Mouse (Mus musculus) CH12.LX (cell line): ENCODE results near the gene Slc6a9. TPM values are rescaled to one million over a fixed set of nuclear protein-coding genes. Genes with fewer than 3 reads are reported as not detected.

Experiments
- DNase-seq: peaks from one replicate; pipeline ENCODE4 v3.0.0-alpha.2; 2013; ENCODE audit errors: extremely low read depth
- H3K27ac ChIP-seq: 2 replicates; pipeline ENCODE4 v1.5.1; 2012; ENCODE audit warnings: low read depth, mild to moderate bottlenecking, control low read depth, moderate library complexity; ENCODE audit not compliant: insufficient read depth
- H3K27me3 ChIP-seq: replicated peaks from 2 replicates; pipeline ENCODE3; 2012; ENCODE audit warnings: inconsistent platforms
- H3K36me3 ChIP-seq, 2 experiments: replicated peaks in 1 of 2; 2 replicates each; pipeline versions ENCODE3 to v1.6.1; 2012; ENCODE audit warnings: inconsistent platforms in 1 of 2, low read length in 1 of 2, mild to moderate bottlenecking in 1 of 2, mixed read lengths in 1 of 2, moderate library complexity in 1 of 2; ENCODE audit not compliant: control insufficient read depth in 1 of 2, insufficient read depth in 1 of 2
- H3K4me1 ChIP-seq, 2 experiments: 2 replicates each; pipeline ENCODE4 v1.6.1; 2012; ENCODE audit warnings: inconsistent platforms in 1 of 2, moderate library complexity in 1 of 2; ENCODE audit not compliant: insufficient read depth in 2 of 2, control insufficient read depth in 1 of 2
- H3K4me2 ChIP-seq: 2 replicates; pipeline ENCODE4 v1.6.1; 2012; ENCODE audit warnings: low read depth, mild to moderate bottlenecking, control low read depth; ENCODE audit not compliant: poor library complexity, insufficient read depth, severe bottlenecking
- H3K4me3 ChIP-seq, 3 experiments: fragments of 150-350 bp in 1 of 3; sonication (generic) in 1 of 3; replicated peaks in 1 of 3; 2 replicates each; pipeline versions ENCODE3 to v1.5.1; 2011 to 2012; ENCODE audit warnings: low read depth in 2 of 3, low read length in 2 of 3, mild to moderate bottlenecking in 2 of 3, moderate library complexity in 2 of 3, control low read depth in 1 of 3, improper control_type of control experiment in 1 of 3, inconsistent platforms in 1 of 3, mixed read lengths in 1 of 3; ENCODE audit not compliant: poor library complexity in 1 of 3
- H3K79me2 ChIP-seq: replicated peaks from 2 replicates; pipeline ENCODE4 v1.6.1; 2012; ENCODE audit warnings: mild to moderate bottlenecking, moderate library complexity; ENCODE audit not compliant: control insufficient read depth, poor library complexity, insufficient read depth, severe bottlenecking; ENCODE audit errors: extremely low read depth
- H3K9ac ChIP-seq: 2 replicates; pipeline ENCODE4 v1.6.1; 2012; ENCODE audit warnings: low read depth, mild to moderate bottlenecking, control low read depth, moderate library complexity; ENCODE audit not compliant: insufficient read depth
- H3K9me3 ChIP-seq: replicated peaks from 2 replicates; pipeline ENCODE3; 2012; ENCODE audit warnings: low read length, inconsistent platforms, mixed read lengths
- CHD1 ChIP-seq: IDR thresholded peaks from 2 replicates; pipeline ENCODE4 v1.6.1; 2012; ENCODE audit warnings: low read depth, low read length, improper control_type of control experiment, inconsistent platforms
- CHD2 ChIP-seq: IDR thresholded peaks from 2 replicates; pipeline ENCODE4 v1.6.1; 2011; ENCODE audit warnings: low read length, improper control_type of control experiment
- CTCF ChIP-seq, 2 experiments: IDR thresholded peaks in 1 of 2; conservative IDR thresholded peaks in 1 of 2; 2 replicates each; pipeline ENCODE4 v1.5.1; 2011 to 2012; ENCODE audit warnings: low read depth in 2 of 2, low read length in 2 of 2, improper control_type of control experiment in 1 of 2, inconsistent platforms in 1 of 2, mild to moderate bottlenecking in 1 of 2, moderate library complexity in 1 of 2
- ELF1 ChIP-seq: IDR thresholded peaks from 2 replicates; pipeline ENCODE4 v1.6.1; 2014; ENCODE audit warnings: low read depth, mild to moderate bottlenecking, inconsistent platforms, low read length, improper control_type of control experiment
- IRF4 ChIP-seq: IDR thresholded peaks from 2 replicates; pipeline ENCODE4 v1.6.1; 2014; ENCODE audit warnings: low read depth, mild to moderate bottlenecking, inconsistent platforms, low read length, improper control_type of control experiment
- KAT2A ChIP-seq: IDR thresholded peaks from 2 replicates; pipeline ENCODE4 v1.6.1; 2012; ENCODE audit warnings: low read length, improper control_type of control experiment, inconsistent platforms; ENCODE audit not compliant: insufficient replicate concordance
- MAX ChIP-seq: IDR thresholded peaks from 2 replicates; pipeline ENCODE4 v1.6.1; 2011; ENCODE audit warnings: low read length, improper control_type of control experiment
- MYC ChIP-seq: IDR thresholded peaks from 2 replicates; pipeline ENCODE4 v1.6.1; 2011; ENCODE audit warnings: low read depth, mild to moderate bottlenecking, improper control_type of control experiment, low read length
- NRF1 ChIP-seq: IDR thresholded peaks from 2 replicates; pipeline ENCODE4 v1.6.1; 2014; ENCODE audit warnings: low read depth, mild to moderate bottlenecking, inconsistent platforms, low read length, improper control_type of control experiment, moderate library complexity
- PAX5 ChIP-seq: IDR thresholded peaks from 2 replicates; pipeline ENCODE4 v1.6.1; 2012; ENCODE audit warnings: low read length, inconsistent platforms, mixed read lengths
- POLR2A ChIP-seq: IDR thresholded peaks from 2 replicates; pipeline ENCODE4 v1.6.1; 2011; ENCODE audit warnings: low read depth, mild to moderate bottlenecking, improper control_type of control experiment, low read length
- RAD21 ChIP-seq: IDR thresholded peaks from 2 replicates; pipeline ENCODE4 v1.6.1; 2011; ENCODE audit warnings: low read depth, mild to moderate bottlenecking, low read length, improper control_type of control experiment, moderate library complexity
- RCOR1 ChIP-seq: conservative IDR thresholded peaks from 2 replicates; pipeline ENCODE4 v1.6.1; 2012; ENCODE audit warnings: low read depth, mild to moderate bottlenecking, inconsistent platforms, low read length, improper control_type of control experiment
- SMC3 ChIP-seq: IDR thresholded peaks from 2 replicates; pipeline ENCODE4 v1.6.1; 2011; ENCODE audit warnings: low read depth, low read length, improper control_type of control experiment
- TCF12 ChIP-seq: IDR thresholded peaks from 2 replicates; pipeline ENCODE4 v1.6.1; 2014; ENCODE audit warnings: low read depth, mild to moderate bottlenecking, inconsistent platforms, low read length, improper control_type of control experiment
- UBTF ChIP-seq: IDR thresholded peaks from 2 replicates; pipeline ENCODE4 v1.6.1; 2012; ENCODE audit warnings: low read depth, mild to moderate bottlenecking, inconsistent platforms, low read length, improper control_type of control experiment, moderate library complexity
- USF2 ChIP-seq: conservative IDR thresholded peaks from 2 replicates; pipeline ENCODE4 v1.6.1; 2011; ENCODE audit warnings: low read depth, low read length, improper control_type of control experiment
- ZMIZ1 ChIP-seq: IDR thresholded peaks from 2 replicates; pipeline ENCODE4 v1.6.1; 2012; ENCODE audit warnings: low read depth, mild to moderate bottlenecking, inconsistent platforms, low read length, improper control_type of control experiment
- dilution Hi-C: fragments of 300-500 bp; cut with MboI; formaldehyde crosslinking; loops from 2 replicates; pipeline ENCODE4 v1.14.3; 2020; ENCODE audit warnings: low sequenced_read_pairs; ENCODE audit not compliant: extremely low pct_unique_long_range_greater_than_20kb, extremely low pct_ligation_motif_present
- in situ Hi-C: fragments of 300-500 bp; cut with MboI; formaldehyde crosslinking; loops from 3 replicates; pipeline ENCODE4 v1.14.3; 2019; ENCODE audit warnings: low sequenced_read_pairs, low pct_ligation_motif_present, low pct_unique_long_range_greater_than_20kb, mixed read lengths
- polyA plus RNA-seq: library from polyadenylated mRNA; unstranded; fragments of >175 nt; gene quantifications from 2 replicates; pipeline ENCODE4 v1.2.1, GENCODE M21; 2012; ENCODE audit warnings: low read depth; ENCODE audit not compliant: insufficient read length
- total RNA-seq, 2 experiments: library from RNA; depleted of rRNA; stranded (reverse); fragments of 300-350 nt in 1 of 2; fragments of >200 nt in 1 of 2; gene quantifications; 2 replicates each; pipeline ENCODE4 v1.2.3; 2012 to 2014

Gene Slc6a9
- total and polyA plus RNA-seq, 3 experiments: 4.0 to 15.6 (median 9.1) TPM

DNA sequence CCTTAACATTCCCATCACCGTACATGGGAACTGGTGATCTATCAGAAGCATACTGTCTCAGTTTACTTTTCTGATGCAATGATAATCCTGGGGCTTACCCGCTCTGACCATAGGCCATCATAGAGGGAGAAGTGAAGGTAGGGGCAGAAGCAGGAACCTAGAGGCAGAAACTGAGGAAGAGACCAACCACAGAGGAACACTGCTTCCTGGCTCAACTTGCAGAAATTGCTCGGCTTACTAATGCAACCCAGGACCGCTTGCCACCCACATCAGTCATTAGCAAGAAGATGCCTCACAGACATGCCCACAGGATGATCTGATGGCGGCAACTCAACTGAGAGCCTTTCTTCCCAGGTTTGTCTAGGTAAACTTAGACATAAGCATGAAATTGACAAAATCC, 84.5 kb downstream of the Slc6a9 start:
- dilution Hi-C loops (no loop called here), in situ Hi-C loops (loop anchor here (10.0 kb wide), 1 partner anchor 146 kb away; no protein-coding TSS in a partner anchor)
- Histone ChIP-seq H3K9me3 (no peaks in the 10 kb centered on the region), H3K79me2 (peaks cover 3% of the 10 kb centered on the region; the same call in 1 of the 2 replicates), H3K27ac (no peak overlapping the region), H3K4me2 (no peak overlapping the region), H3K27me3 (no peaks in the 10 kb centered on the region), H3K4me3 (no peak overlapping the region), H3K9ac (no peak overlapping the region), H3K4me1 (peaks cover 0 to 37% of the 10 kb centered on the region in 2 experiments; a peak in 2 of 4 replicates), H3K36me3 (peaks cover 0 to 7% of the 10 kb centered on the region in 2 experiments)
- DNase-seq: no peak
- no peak for TF ChIP-seq RAD21
- no peak for TF ChIP-seq CTCF (conservative IDR thresholded peaks at IDR 0.05 in 1 of 2, IDR thresholded peaks at IDR 0.05 in 1 of 2; ENCODE audit: low read depth in 2 of 2, low read length in 2 of 2)
- TF ChIP-seq TCF12: no peak
- no peak for TF ChIP-seq MAX
- no peak for TF ChIP-seq ELF1
- TF ChIP-seq USF2: no peak
- no peak for TF ChIP-seq ZMIZ1
- TF ChIP-seq UBTF: no peak

DNA sequence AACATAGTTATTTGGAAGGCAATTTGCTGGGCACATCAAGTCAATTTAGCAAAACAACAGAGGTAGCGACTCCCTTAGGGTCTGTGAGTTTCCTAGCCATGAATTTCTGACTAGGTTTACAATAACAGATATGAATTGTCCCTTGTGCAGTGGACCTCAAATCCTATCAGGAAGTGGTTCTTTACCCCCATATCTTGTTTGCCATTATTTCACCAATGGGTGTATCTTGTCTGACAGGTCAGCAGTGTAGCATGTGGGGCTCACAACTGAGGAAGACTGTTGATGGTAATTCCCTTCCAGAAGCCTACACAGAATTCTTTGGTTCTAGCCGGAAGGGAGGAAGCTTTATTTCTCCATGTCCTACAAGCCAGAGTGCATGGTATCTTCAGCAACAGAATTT, 87.1 kb downstream of the Slc6a9 start:
- Histone ChIP-seq H3K4me3 (no peak overlapping the region), H3K36me3 (peaks cover 0 to 7% of the 10 kb centered on the region in 2 experiments), H3K9me3 (no peaks in the 10 kb centered on the region), H3K4me2 (no peak overlapping the region), H3K27me3 (no peaks in the 10 kb centered on the region), H3K9ac (no peak overlapping the region), H3K4me1 (peaks cover 0 to 26% of the 10 kb centered on the region in 2 experiments; a peak in 2 of 4 replicates), H3K27ac (no peak overlapping the region), H3K79me2 (no peaks in the 10 kb centered on the region)
- dilution Hi-C loops (no loop called here), in situ Hi-C loops (no loop called here)
- no peak for TF ChIP-seq KAT2A
- TF ChIP-seq IRF4: no peak
- TF ChIP-seq RCOR1: no peak
- TF ChIP-seq PAX5: no peak
- no peak for TF ChIP-seq CHD1
- TF ChIP-seq NRF1: no peak
- no peak for TF ChIP-seq MYC
- TF ChIP-seq CHD2: no peak
- TF ChIP-seq POLR2A: no peak
- no peak for TF ChIP-seq TCF12
- TF ChIP-seq CTCF (conservative IDR thresholded peaks at IDR 0.05 in 1 of 2, IDR thresholded peaks at IDR 0.05 in 1 of 2; ENCODE audit: low read depth in 2 of 2, low read length in 2 of 2): no peak
- no peak for TF ChIP-seq SMC3
- no peak for DNase-seq
